In the genomic region with DNA sequence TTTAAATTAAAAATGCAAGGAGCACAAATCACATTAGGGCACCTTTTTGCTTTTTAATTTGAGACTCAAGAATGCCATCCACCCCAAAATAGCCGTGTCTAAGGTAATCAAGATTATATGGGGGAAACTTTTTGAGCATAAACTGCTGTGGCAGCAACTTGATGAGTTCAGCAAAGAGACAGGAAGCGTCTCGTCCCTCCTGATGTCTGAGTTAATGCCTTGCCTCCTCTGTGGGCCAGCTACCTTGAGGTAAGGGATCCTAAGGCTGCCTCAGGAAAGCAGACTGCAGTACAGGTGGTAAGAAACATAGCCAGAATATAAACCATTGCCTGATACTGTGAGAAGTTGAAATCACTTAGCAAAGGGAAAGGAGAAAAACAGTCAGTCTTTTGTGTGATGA, we compare ENCODE assay signal across 25 mouse cellular contexts.
"Had no signal": no experiment of that assay in that cellular context is flagged by ENCODE, and none has a peak within 500 bp of the region (broad histone marks: within the 10 kb centered on the region; RNA-seq: fewer than 3 reads in every experiment).

No protein-coding gene starts in this region.

- H3K4me3 ChIP-seq: heart, adult 2 months; heart, embryonic 13.5 days; heart, embryonic 15.5 days; hindbrain, embryonic 13.5 days; hindbrain, embryonic 15.5 days; kidney, embryonic 15.5 days; limb, embryonic 10.5 days; limb, embryonic 12.5 days; liver, embryonic 13.5 days had no signal

- H3K36me3 ChIP-seq: hindbrain, embryonic 13.5 days; hindbrain, embryonic 15.5 days; liver, embryonic 13.5 days had no signal

- ATAC-seq: hindbrain, postnatal 0 days; intestine, embryonic 16.5 days had no signal

- DNase-seq: gastrocnemius, postnatal 14 days; gastrocnemius, postnatal 36 days; heart, adult 11 months; heart, adult 2 months; heart, postnatal 14 days; heart, postnatal 36 days; kidney, adult 11 months; kidney, adult 2 months; kidney, adult 9 months; kidney, postnatal 14 days; kidney, postnatal 36 days; layer of hippocampus, adult 9-11 months; layer of hippocampus, postnatal 36 days; liver; liver, embryonic 13.5 days had no signal

- H3K27ac ChIP-seq: heart, adult 2 months; heart, embryonic 13.5 days; heart, embryonic 15.5 days; hindbrain, embryonic 13.5 days; hindbrain, embryonic 15.5 days; hindbrain, postnatal 0 days; kidney, embryonic 15.5 days; kidney, postnatal 0 days; limb, embryonic 10.5 days; limb, embryonic 12.5 days; liver, embryonic 13.5 days had no signal
